Mouse (Mus musculus) granulocyte monocyte progenitor cell, adult 5-6 weeks (primary cell): ENCODE results near the gene Efcc1. TPM values are rescaled to one million over a fixed set of nuclear protein-coding genes. Genes with fewer than 3 reads are reported as not detected.

Experiments
- ATAC-seq: replicated peaks from 2 replicates; pipeline ENCODE4 v1.8.0; 2016; ENCODE audit warnings: mild to moderate bottlenecking, moderate TSS enrichment, inconsistent platforms; ENCODE audit not compliant: poor library complexity, severe bottlenecking
- total RNA-seq, 2 experiments: library from RNA; stranded (forward) in 1 of 2; stranded (reverse) in 1 of 2; fragments of 200-712, 200-1000 nt in 1 of 2; fragments of >200 nt in 1 of 2; fragmentation: Nextera tagmentation in 1 of 2; gene quantifications; 2 replicates each; pipeline ENCODE4 v1.2.3; 2014 to 2017

Gene Efcc1
- total RNA-seq, 2 experiments from 2014 or later = 0.11 to 4.8 TPM

GRCm38 (mm10) chr6:87797321-87797720 lies 66.7 kb downstream of the Efcc1 start:
- ATAC-seq = no peak

GRCm38 (mm10) chr6:87799576-87799975 lies 68.9 kb downstream of the Efcc1 start:
- ATAC-seq = no peak

GRCm38 (mm10) chr6:87802462-87802861 lies 71.8 kb downstream of the Efcc1 start:
- ATAC-seq = peak; percentile 50

GRCm38 (mm10) chr6:87804036-87804435 lies 73.4 kb downstream of the Efcc1 start:
- no peak for ATAC-seq

GRCm38 (mm10) chr6:87804886-87805285 lies 74.2 kb downstream of the Efcc1 start:
- ATAC-seq = no peak

- ATAC-seq = no peak
Observed at GRCm38 (mm10) chr6:87805448-87805847, 74.8 kb downstream of the Efcc1 start.

Other genes with a start within 250 kb of the Efcc1 start
- gene Arhgap25, start 197.6 kb upstream of the Efcc1 start, total RNA-seq (2014; fragmentation: Nextera tagmentation) = 14.3 and 15.7 TPM in 2 replicates
- 17.4 and 23.2 TPM in 2 replicates for gene Arhgap25, start 197.6 kb upstream of the Efcc1 start, total RNA-seq (2017)
- 0.15 and 1.6 TPM in 2 replicates for gene Prokr1, start 140.1 kb upstream of the Efcc1 start, total RNA-seq (2014; fragmentation: Nextera tagmentation)
- 0.21 TPM in 1 of 2 replicates, not detected in the other for gene Prokr1, start 140.1 kb upstream of the Efcc1 start, total RNA-seq (2017)
- gene Aplf, start 58.7 kb upstream of the Efcc1 start, total RNA-seq (2014; fragmentation: Nextera tagmentation) = 6.6 and 10.6 TPM in 2 replicates
- 22.8 and 25.9 TPM in 2 replicates for gene Aplf, start 58.7 kb upstream of the Efcc1 start, total RNA-seq (2017)
- 0.88 TPM in 1 of 2 replicates, not detected in the other for gene Gp9, start 47.2 kb downstream of the Efcc1 start, total RNA-seq (2014; fragmentation: Nextera tagmentation)
- 0.30 TPM in 1 of 2 replicates, not detected in the other for gene Gp9, start 47.2 kb downstream of the Efcc1 start, total RNA-seq (2017)
- gene Rab43, start 81.3 kb downstream of the Efcc1 start, total RNA-seq (2014; fragmentation: Nextera tagmentation) = 18.8 and 36.7 TPM in 2 replicates
- gene Rab43, start 81.3 kb downstream of the Efcc1 start, total RNA-seq (2017) = 4.2 and 6.4 TPM in 2 replicates
- gene Gm45140, start 104.9 kb downstream of the Efcc1 start, total RNA-seq (2014; fragmentation: Nextera tagmentation) = 2.2 and 5.6 TPM in 2 replicates
- gene Gm45140, start 104.9 kb downstream of the Efcc1 start, total RNA-seq (2017) = 11.6 and 14.3 TPM in 2 replicates
- 58.9 and 61.0 TPM in 2 replicates for gene Isy1, start 107.9 kb downstream of the Efcc1 start, total RNA-seq (2014; fragmentation: Nextera tagmentation)
- gene Isy1, start 107.9 kb downstream of the Efcc1 start, total RNA-seq (2017) = 108 and 127 TPM in 2 replicates
- 481 and 528 TPM in 2 replicates for gene Cnbp, start 120.2 kb downstream of the Efcc1 start, total RNA-seq (2014; fragmentation: Nextera tagmentation)
- 1,031 and 1,136 TPM in 2 replicates for gene Cnbp, start 120.2 kb downstream of the Efcc1 start, total RNA-seq (2017)
- 70.5 and 86.1 TPM in 2 replicates for gene Copg1, start 156.9 kb downstream of the Efcc1 start, total RNA-seq (2014; fragmentation: Nextera tagmentation)
- 73.9 and 78.5 TPM in 2 replicates for gene Copg1, start 156.9 kb downstream of the Efcc1 start, total RNA-seq (2017)
- 21.8 and 30.2 TPM in 2 replicates for gene Hmces, start 183.1 kb downstream of the Efcc1 start, total RNA-seq (2014; fragmentation: Nextera tagmentation)
- 23.2 and 27.3 TPM in 2 replicates for gene Hmces, start 183.1 kb downstream of the Efcc1 start, total RNA-seq (2017)